Mouse (Mus musculus) MEL (cell line): ENCODE data around the gene Actr2. TPM values are rescaled to one million over a fixed set of nuclear protein-coding genes. Genes with fewer than 3 reads are reported as not detected.

Source experiments
- DNase-seq: peaks from one replicate; pipeline ENCODE4 v3.0.0; 2011; ENCODE audit warnings: low read depth, low spot score
- H3K27ac ChIP-seq: 2 replicates; pipeline ENCODE4 v1.5.1; 2012; ENCODE audit warnings: low read depth, mild to moderate bottlenecking, control low read depth, low read length, moderate library complexity; ENCODE audit not compliant: control insufficient read depth
- H3K27me3 ChIP-seq, 2 experiments: fragments of 150-350 bp in 1 of 2; sonication (generic) in 1 of 2; 2 replicates each; pipeline ENCODE4 v1.6.1; 2012; ENCODE audit warnings: low read length in 2 of 2, mild to moderate bottlenecking in 2 of 2, improper control_type of control experiment in 1 of 2, moderate library complexity in 1 of 2; ENCODE audit not compliant: insufficient read depth in 2 of 2, control insufficient read depth in 1 of 2
- H3K36me3 ChIP-seq, 2 experiments: 2 replicates each; pipeline ENCODE4 v1.6.1; 2012 to 2014; ENCODE audit warnings: low read length in 2 of 2, improper control_type of control experiment in 1 of 2, inconsistent platforms in 1 of 2, mild to moderate bottlenecking in 1 of 2; ENCODE audit not compliant: insufficient read depth in 2 of 2, control insufficient read depth in 1 of 2
- H3K4me1 ChIP-seq, 2 experiments: fragments of 150-350 bp in 1 of 2; sonication (generic) in 1 of 2; 2 replicates each; pipeline ENCODE4 v1.6.1; 2012; ENCODE audit warnings: low read length in 2 of 2, improper control_type of control experiment in 1 of 2, mild to moderate bottlenecking in 1 of 2; ENCODE audit not compliant: insufficient read depth in 2 of 2, control insufficient read depth in 1 of 2
- H3K4me3 ChIP-seq, 2 experiments: fragments of 150-350 bp in 1 of 2; sonication (generic) in 1 of 2; 2 replicates each; pipeline ENCODE4 v1.5.1; 2012; ENCODE audit warnings: low read depth in 2 of 2, low read length in 2 of 2, mild to moderate bottlenecking in 2 of 2, moderate library complexity in 2 of 2, control low read depth in 1 of 2, improper control_type of control experiment in 1 of 2; ENCODE audit not compliant: control insufficient read depth in 1 of 2, insufficient read depth in 1 of 2
- H3K79me2 ChIP-seq: 2 replicates; pipeline ENCODE4 v1.6.1; 2012; ENCODE audit warnings: mild to moderate bottlenecking, low read length, moderate library complexity; ENCODE audit not compliant: control insufficient read depth, poor library complexity, insufficient read depth
- H3K9ac ChIP-seq: 2 replicates; pipeline ENCODE4 v1.6.1; 2012; ENCODE audit warnings: low read depth, mild to moderate bottlenecking, control low read depth, low read length, moderate library complexity; ENCODE audit not compliant: control insufficient read depth, poor library complexity, severe bottlenecking
- H3K9me3 ChIP-seq: fragments of 150-350 bp; sonication (generic); replicated peaks from 2 replicates; pipeline ENCODE4 v1.6.1; 2012; ENCODE audit warnings: mild to moderate bottlenecking, low read length, improper control_type of control experiment, moderate library complexity; ENCODE audit not compliant: insufficient read depth
- BHLHE40 ChIP-seq: IDR thresholded peaks from 2 replicates; pipeline ENCODE4 v1.6.1; 2012; ENCODE audit warnings: low read depth, mild to moderate bottlenecking, inconsistent platforms, low read length, improper control_type of control experiment, borderline replicate concordance
- CHD1 ChIP-seq: IDR thresholded peaks from 2 replicates; pipeline ENCODE4 v1.6.1; 2012; ENCODE audit warnings: low read depth, mild to moderate bottlenecking, inconsistent platforms, low read length, improper control_type of control experiment
- CTCF ChIP-seq, 3 experiments: IDR thresholded peaks in 2 of 3; conservative IDR thresholded peaks in 1 of 3; 2 replicates each; pipeline ENCODE4 v1.5.1; 2011 to 2012; ENCODE audit warnings: low read length in 3 of 3, low read depth in 2 of 3, mild to moderate bottlenecking in 2 of 3, improper control_type of control experiment in 1 of 3, inconsistent platforms in 1 of 3, mixed read lengths in 1 of 3, moderate library complexity in 1 of 3; ENCODE audit not compliant: control insufficient read depth in 1 of 3, insufficient read depth in 1 of 3, poor library complexity in 1 of 3, severe bottlenecking in 1 of 3
- ETS1 ChIP-seq: IDR thresholded peaks from 2 replicates; pipeline ENCODE4 v1.6.1; 2012; ENCODE audit warnings: low read depth, mild to moderate bottlenecking, inconsistent platforms, low read length, improper control_type of control experiment, moderate library complexity
- GATA1 ChIP-seq: IDR thresholded peaks from 2 replicates; pipeline ENCODE4 v1.6.1; 2011; ENCODE audit warnings: low read depth, low read length, improper control_type of control experiment
- HCFC1 ChIP-seq: IDR thresholded peaks from 2 replicates; pipeline ENCODE4 v1.6.1; 2012; ENCODE audit warnings: low read depth, mild to moderate bottlenecking, inconsistent platforms, low read length, improper control_type of control experiment, moderate library complexity
- JUND ChIP-seq: IDR thresholded peaks from 2 replicates; pipeline ENCODE4 v1.6.1; 2011; ENCODE audit warnings: low read depth, mild to moderate bottlenecking, improper control_type of control experiment, low read length
- NELFE ChIP-seq: IDR thresholded peaks from 2 replicates; pipeline ENCODE4 v1.6.1; 2011; ENCODE audit warnings: low read depth, low read length, improper control_type of control experiment
- POLR2A ChIP-seq, 2 experiments: IDR thresholded peaks; 2 replicates each; pipeline ENCODE4 v1.6.1; 2011 to 2012; ENCODE audit warnings: low read length in 2 of 2, mild to moderate bottlenecking in 2 of 2, control low read depth in 1 of 2, improper control_type of control experiment in 1 of 2, low read depth in 1 of 2, moderate library complexity in 1 of 2; ENCODE audit not compliant: control insufficient read depth in 1 of 2, insufficient read depth in 1 of 2, poor library complexity in 1 of 2
- RAD21 ChIP-seq: IDR thresholded peaks from 2 replicates; pipeline ENCODE4 v1.6.1; 2011; ENCODE audit warnings: mild to moderate bottlenecking, low read depth, low read length, improper control_type of control experiment
- TCF12 ChIP-seq: IDR thresholded peaks from 2 replicates; pipeline ENCODE4 v1.6.1; 2014; ENCODE audit warnings: low read depth, mild to moderate bottlenecking, inconsistent platforms, low read length, improper control_type of control experiment, moderate library complexity
- ZC3H11A ChIP-seq: IDR thresholded peaks from 2 replicates; pipeline ENCODE4 v1.6.1; 2012; ENCODE audit warnings: low read depth, mild to moderate bottlenecking, inconsistent platforms, low read length, improper control_type of control experiment
- ZMIZ1 ChIP-seq: IDR thresholded peaks from 2 replicates; pipeline ENCODE4 v1.6.1; 2012; ENCODE audit warnings: low read depth, mild to moderate bottlenecking, inconsistent platforms, low read length, improper control_type of control experiment, moderate library complexity
- polyA plus RNA-seq, 2 experiments: library from polyadenylated mRNA; stranded (reverse) in 1 of 2; unstranded in 1 of 2; fragments of >175 nt in 1 of 2; fragments of >200 nt in 1 of 2; gene quantifications; 2 replicates each; pipeline versions ENCODE4 v1.2.1 to v1.2.4; 2012; ENCODE audit warnings: low replicate concordance in 2 of 2, low read depth in 1 of 2; ENCODE audit not compliant: insufficient read length in 2 of 2, insufficient read depth in 1 of 2, missing spikeins in 1 of 2
- total RNA-seq: library from RNA; depleted of rRNA; stranded (reverse); fragments of 300-350 nt; gene quantifications from 2 replicates; pipeline ENCODE4 v1.2.3, GENCODE M21; 2012; rRNA removed

The Actr2 gene
- total and polyA plus RNA-seq, 3 experiments, result 40.0 to 172 (median 160) TPM

DNA sequence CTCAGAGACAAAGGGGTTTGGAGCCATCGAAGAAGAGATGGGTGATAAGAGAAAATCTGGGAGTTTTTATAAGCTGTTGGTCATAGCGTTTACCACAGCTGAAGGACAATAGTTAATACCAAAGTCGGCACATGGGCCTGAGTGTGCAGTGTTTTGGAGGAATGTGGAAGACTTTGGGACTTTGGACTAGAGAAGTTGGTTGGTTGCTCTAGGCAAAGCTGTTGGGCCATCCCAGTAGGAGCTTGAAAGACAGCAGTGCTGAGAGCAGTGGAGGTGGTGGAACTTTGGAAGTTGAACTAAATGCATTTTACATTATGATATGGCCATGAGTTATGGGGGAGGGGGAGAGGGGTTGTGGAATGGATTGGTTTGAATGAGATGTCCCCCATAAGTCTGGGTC lies 99.3 kb downstream of the Actr2 start:
- Histone ChIP-seq H3K9me3 (no peaks in the 10 kb centered on the region), H3K4me1 (no peaks in the 10 kb centered on the region), H3K4me3 (no peak overlapping the region), H3K36me3 (peaks cover 0 to 8% of the 10 kb centered on the region in 2 experiments; a peak in 2 of 4 replicates), H3K9ac (no peak overlapping the region), H3K79me2 (no peaks in the 10 kb centered on the region), H3K27ac (no peak overlapping the region), H3K27me3 (no peaks in the 10 kb centered on the region)
- DNase-seq, result no peak
- TF ChIP-seq NELFE (no peak), ZMIZ1 (no peak), RAD21 (no peak), HCFC1 (no peak), CHD1 (no peak), ZC3H11A (no peak), GATA1 (no peak), ETS1 (no peak), TCF12 (no peak), JUND (no peak), CTCF (IDR thresholded peaks at IDR 0.05 in 2 of 3, conservative IDR thresholded peaks at IDR 0.05 in 1 of 3; ENCODE audit: control insufficient read depth in 1 of 3, insufficient read depth in 1 of 3, low read depth in 2 of 3, low read length in 3 of 3, poor library complexity in 1 of 3, severe bottlenecking in 1 of 3) (no peak), BHLHE40 (no peak), POLR2A (IDR thresholded peaks at IDR 0.05; ENCODE audit: control insufficient read depth in 1 of 2, insufficient read depth in 1 of 2, low read depth in 1 of 2, low read length in 2 of 2, poor library complexity in 1 of 2) (no peak)

Other genes starting within 250 kb of the Actr2 start
- 7.8 and 10.8 TPM in 2 replicates for gene Spred2, start 188.5 kb downstream of the Actr2 start, total RNA-seq
- 10 to 100 TPM; 25.9 to 76.0 TPM for gene Spred2, start 188.5 kb downstream of the Actr2 start, polyA plus RNA-seq
- 79.5 and 83.9 TPM in 2 replicates for gene Rab1a, start 88.5 kb upstream of the Actr2 start, total RNA-seq
- gene Rab1a, start 88.5 kb upstream of the Actr2 start, polyA plus RNA-seq, result 100 to 1,000 TPM; 139 to 336 TPM
- gene Cep68, start 136.5 kb upstream of the Actr2 start, total RNA-seq, result 20.0 and 22.2 TPM in 2 replicates
- gene Cep68, start 136.5 kb upstream of the Actr2 start, polyA plus RNA-seq, result 10 to 100 TPM in 1 of 2 experiments, not detected in 1; 24.7 TPM
- gene Slc1a4, start 219.8 kb upstream of the Actr2 start, total RNA-seq, result 21.7 and 40.8 TPM in 2 replicates
- gene Slc1a4, start 219.8 kb upstream of the Actr2 start, polyA plus RNA-seq, result 10 to 100 TPM in 1 of 2 experiments, not detected in 1; 32.3 TPM